Mouse (Mus musculus): ENCODE results near the gene Olfr859.

DNA sequence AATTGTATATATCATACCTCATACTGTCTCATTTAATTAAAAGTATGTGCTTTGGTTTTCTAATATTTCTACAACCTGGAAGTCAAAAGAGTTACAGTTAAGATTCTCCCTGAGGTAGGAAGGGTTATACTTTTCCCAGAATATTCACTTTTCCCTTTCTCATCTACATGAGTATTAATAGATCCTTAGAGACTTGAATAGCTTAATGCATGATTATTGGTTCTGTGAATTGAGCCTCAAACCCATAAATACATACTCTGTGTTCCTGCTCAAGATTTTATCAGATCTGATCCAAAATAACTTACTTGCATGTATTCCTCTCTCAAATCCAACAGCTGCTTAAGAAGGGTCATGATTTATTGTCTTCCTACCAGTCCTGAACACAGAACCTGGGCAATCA is 24.7 kb upstream of the Olfr859 start, which contains the start of gene Olfr58:
- TF ChIP-seq CTCF (IDR thresholded peaks at IDR 0.05), result no peak
- TF ChIP-seq EP300 (IDR thresholded peaks at IDR 0.05; ENCODE audit: insufficient read depth, low read depth, low read length), result no peak
- TF ChIP-seq POLR2A (IDR thresholded peaks at IDR 0.05; ENCODE audit: insufficient read depth, low read depth, low read length), result no peak

All from heart, adult 2 months (tissue).